Mouse (Mus musculus): Measurements from ENCODE around the gene Gnai3. TPM values are rescaled to one million over a fixed set of nuclear protein-coding genes. Genes with fewer than 3 reads are reported as not detected.

The Gnai3 gene
- polyA plus RNA-seq, 1 experiment from 2014 or later, result 154 TPM

GRCm38 (mm10) chr3:108065551-108065950 lies 80.4 kb downstream of the Gnai3 start:
- Histone ChIP-seq H3K4me2 (replicated peaks; ENCODE audit: low read depth, low read length) (no peak overlapping the region), H3K27ac (ENCODE audit: low read length) (no peak overlapping the region), H3K36me3 (ENCODE audit: control insufficient read depth, insufficient read depth, low read length) (no peaks in the 10 kb centered on the region), H3K27me3 (ENCODE audit: control insufficient read depth, insufficient read depth, low read length) (no peaks in the 10 kb centered on the region), H3K9me3 (ENCODE audit: control insufficient read depth, low read depth, low read length) (no peaks in the 10 kb centered on the region), H3K9ac (replicated peaks; ENCODE audit: low read depth, low read length) (no peak overlapping the region), H3K4me3 (ENCODE audit: low read depth, low read length) (no peak overlapping the region), H3K4me1 (ENCODE audit: control insufficient read depth, insufficient read depth, low read length) (no peaks in the 10 kb centered on the region)
- no peak for ATAC-seq (ENCODE audit: insufficient number of reproducible peaks, insufficient read depth, low FRiP score, low read depth)
- WGBS, result 75% methylated on average over 9 of the region's 9 CpGs

GRCm38 (mm10) chr3:108064672-108065071 lies 81.3 kb downstream of the Gnai3 start:
- no peaks in the 10 kb centered on the region for H3K36me3 ChIP-seq (ENCODE audit: control insufficient read depth, insufficient read depth, low read length)
- no peak overlapping the region for H3K27ac ChIP-seq (ENCODE audit: low read length)
- ATAC-seq (ENCODE audit: insufficient number of reproducible peaks, insufficient read depth, low FRiP score, low read depth), result no peak
- no peaks in the 10 kb centered on the region for H3K9me3 ChIP-seq (ENCODE audit: control insufficient read depth, low read depth, low read length)
- no peaks in the 10 kb centered on the region for H3K4me1 ChIP-seq (ENCODE audit: control insufficient read depth, insufficient read depth, low read length)
- no peak overlapping the region for H3K9ac ChIP-seq (replicated peaks; ENCODE audit: low read depth, low read length)
- WGBS, result 63% methylated on average over 4 of the region's 4 CpGs
- H3K27me3 ChIP-seq (ENCODE audit: control insufficient read depth, insufficient read depth, low read length), result no peaks in the 10 kb centered on the region
- no peak overlapping the region for H3K4me2 ChIP-seq (replicated peaks; ENCODE audit: low read depth, low read length)
- no peak overlapping the region for H3K4me3 ChIP-seq (ENCODE audit: low read depth, low read length)

GRCm38 (mm10) chr3:108062648-108063047 lies 83.3 kb downstream of the Gnai3 start:
- H3K9me3 ChIP-seq (ENCODE audit: control insufficient read depth, low read depth, low read length), result no peaks in the 10 kb centered on the region
- WGBS, result 81% methylated on average over 8 of the region's 8 CpGs
- no peak for ATAC-seq (ENCODE audit: insufficient number of reproducible peaks, insufficient read depth, low FRiP score, low read depth)
- H3K27ac ChIP-seq (ENCODE audit: low read length), result no peak overlapping the region
- no peak overlapping the region for H3K4me2 ChIP-seq (replicated peaks; ENCODE audit: low read depth, low read length)
- no peak overlapping the region for H3K9ac ChIP-seq (replicated peaks; ENCODE audit: low read depth, low read length)
- no peaks in the 10 kb centered on the region for H3K27me3 ChIP-seq (ENCODE audit: control insufficient read depth, insufficient read depth, low read length)
- H3K4me3 ChIP-seq (ENCODE audit: low read depth, low read length), result no peak overlapping the region
- H3K36me3 ChIP-seq (ENCODE audit: control insufficient read depth, insufficient read depth, low read length), result no peaks in the 10 kb centered on the region
- no peaks in the 10 kb centered on the region for H3K4me1 ChIP-seq (ENCODE audit: control insufficient read depth, insufficient read depth, low read length)

GRCm38 (mm10) chr3:108061420-108061819 lies 84.5 kb downstream of the Gnai3 start:
- 0 out of 2 replicates have a peak overlapping the region, but pooled peaks have one; percentile 6 for H3K4me2 ChIP-seq (replicated peaks; ENCODE audit: low read depth, low read length)
- no peaks in the 10 kb centered on the region for H3K27me3 ChIP-seq (ENCODE audit: control insufficient read depth, insufficient read depth, low read length)
- no peak for ATAC-seq (ENCODE audit: insufficient number of reproducible peaks, insufficient read depth, low FRiP score, low read depth)
- H3K9ac ChIP-seq (replicated peaks; ENCODE audit: low read depth, low read length), result no peak overlapping the region
- H3K4me3 ChIP-seq (ENCODE audit: low read depth, low read length), result no peak overlapping the region; the same call in 1 of the 2 replicates
- WGBS, result 17% methylated on average over 7 of the region's 7 CpGs
- no peaks in the 10 kb centered on the region for H3K36me3 ChIP-seq (ENCODE audit: control insufficient read depth, insufficient read depth, low read length)
- no peak overlapping the region for H3K27ac ChIP-seq (ENCODE audit: low read length)
- H3K4me1 ChIP-seq (ENCODE audit: control insufficient read depth, insufficient read depth, low read length), result no peaks in the 10 kb centered on the region
- H3K9me3 ChIP-seq (ENCODE audit: control insufficient read depth, low read depth, low read length), result no peaks in the 10 kb centered on the region

Other genes starting within 250 kb of the Gnai3 start
- 19.6 and 21.0 TPM in 2 replicates for gene Gstm7, start 214.3 kb downstream of the Gnai3 start, polyA plus RNA-seq (2014; fragmentation: Nextera tagmentation; extraction: Ambion mirVana)
- gene Gstm6, start 202.4 kb downstream of the Gnai3 start, polyA plus RNA-seq (2014; fragmentation: Nextera tagmentation; extraction: Ambion mirVana), result 6.9 and 8.1 TPM in 2 replicates
- 27.4 and 30.9 TPM in 2 replicates for gene Gstm3, start 176.9 kb downstream of the Gnai3 start, polyA plus RNA-seq (2014; fragmentation: Nextera tagmentation; extraction: Ambion mirVana)
- 169 TPM in 2 replicates for gene Gstm2, start 159.7 kb downstream of the Gnai3 start, polyA plus RNA-seq (2014; fragmentation: Nextera tagmentation; extraction: Ambion mirVana)
- gene Gstm1, start 128.2 kb downstream of the Gnai3 start, polyA plus RNA-seq (2014; fragmentation: Nextera tagmentation; extraction: Ambion mirVana), result 320 and 324 TPM in 2 replicates
- 18.1 and 21.2 TPM in 2 replicates for gene Gstm4, start 101.3 kb downstream of the Gnai3 start, polyA plus RNA-seq (2014; fragmentation: Nextera tagmentation; extraction: Ambion mirVana)
- gene Ampd2, start 59.5 kb downstream of the Gnai3 start, polyA plus RNA-seq (2014; fragmentation: Nextera tagmentation; extraction: Ambion mirVana), result 33.6 and 36.0 TPM in 2 replicates
- gene Gnat2, start 53.4 kb downstream of the Gnai3 start, polyA plus RNA-seq (2014; fragmentation: Nextera tagmentation; extraction: Ambion mirVana), result 0.51 and 1.2 TPM in 2 replicates
- gene Gpr61, start 8.7 kb upstream of the Gnai3 start, polyA plus RNA-seq (2014; fragmentation: Nextera tagmentation; extraction: Ambion mirVana), result 0.07 and 0.26 TPM in 2 replicates
- 2.4 and 3.2 TPM in 2 replicates for gene Amigo1, start 40.2 kb upstream of the Gnai3 start, polyA plus RNA-seq (2014; fragmentation: Nextera tagmentation; extraction: Ambion mirVana)
- 2.7 and 2.8 TPM in 2 replicates for gene Cyb561d1, start 55.1 kb upstream of the Gnai3 start, polyA plus RNA-seq (2014; fragmentation: Nextera tagmentation; extraction: Ambion mirVana)
- gene Atxn7l2, start 64.8 kb upstream of the Gnai3 start, polyA plus RNA-seq (2014; fragmentation: Nextera tagmentation; extraction: Ambion mirVana), result 16.8 and 19.9 TPM in 2 replicates
- gene Sypl2, start 80.5 kb upstream of the Gnai3 start, polyA plus RNA-seq (2014; fragmentation: Nextera tagmentation; extraction: Ambion mirVana), result 0.24 and 0.30 TPM in 2 replicates
- 280 and 294 TPM in 2 replicates for gene Psma5, start 110.8 kb upstream of the Gnai3 start, polyA plus RNA-seq (2014; fragmentation: Nextera tagmentation; extraction: Ambion mirVana)
- 12.3 and 12.9 TPM in 2 replicates for gene Sort1, start 137.9 kb upstream of the Gnai3 start, polyA plus RNA-seq (2014; fragmentation: Nextera tagmentation; extraction: Ambion mirVana)
- not detected in 2 replicates for gene Mybphl, start 218.8 kb upstream of the Gnai3 start, polyA plus RNA-seq (2014; fragmentation: Nextera tagmentation; extraction: Ambion mirVana)
- gene Psrc1, start 237.7 kb upstream of the Gnai3 start, polyA plus RNA-seq (2014; fragmentation: Nextera tagmentation; extraction: Ambion mirVana), result 39.3 and 44.4 TPM in 2 replicates